Mouse (Mus musculus): ENCODE results near the gene Gpx4.

GRCm38 (mm10) chr10:80050244-80050643, 3.3 kb downstream of the Gpx4 start:
- TF ChIP-seq CTCF (IDR thresholded peaks at IDR 0.05; ENCODE audit: borderline replicate concordance, extremely low read depth, insufficient read depth, insufficient read length) (no peak), POLR2A (IDR thresholded peaks at IDR 0.05; ENCODE audit: borderline replicate concordance, extremely low read depth, insufficient read depth, insufficient read length, poor library complexity, severe bottlenecking) (no peak)

Data from brain, embryonic 14.5 days (tissue).